Mouse (Mus musculus) stomach, embryonic 16.5 days (tissue): ENCODE data around the gene Adamtsl4. TPM values are rescaled to one million over a fixed set of nuclear protein-coding genes. Genes with fewer than 3 reads are reported as not detected.
A peak's percentile ranks its signal among the peaks of the same experiment; 100 is the strongest.
"Not testable (repeated sequence)": the region's sequence is repeated elsewhere in the genome, so short reads cannot be mapped to it uniquely, and the experiment has no call there.

ENCODE experiments used
- ATAC-seq: fragments of 200-750 bp; cut with Nextera tagmentation; 2 replicates; pipeline ENCODE4 v1.8.0; 2017; ENCODE audit warnings: moderate number of reproducible peaks, moderate TSS enrichment; ENCODE audit not compliant: insufficient read depth, low FRiP score
- H3K27ac ChIP-seq: fragments of 300-500 bp; sonication (generic); 2 replicates; pipeline ENCODE4 v1.5.1; 2014; ENCODE audit warnings: low read length
- H3K27me3 ChIP-seq: fragments of 300-500 bp; sonication (generic); 2 replicates; pipeline ENCODE4 v1.6.1; 2014; ENCODE audit warnings: low read length, control low read depth, mixed read lengths; ENCODE audit not compliant: control insufficient read depth, insufficient read depth
- H3K36me3 ChIP-seq: fragments of 300-500 bp; sonication (generic); 2 replicates; pipeline ENCODE4 v1.6.1; 2014; ENCODE audit warnings: low read length; ENCODE audit not compliant: control insufficient read depth, insufficient read depth
- H3K4me1 ChIP-seq: fragments of 300-500 bp; sonication (generic); 2 replicates; pipeline ENCODE4 v1.6.1; 2014; ENCODE audit warnings: low read length, control low read depth, mixed read lengths; ENCODE audit not compliant: control insufficient read depth, insufficient read depth
- H3K4me2 ChIP-seq: fragments of 300-500 bp; sonication (generic); 2 replicates; pipeline ENCODE4 v1.6.1; 2014; ENCODE audit warnings: low read depth, low read length, mixed read lengths
- H3K4me3 ChIP-seq: fragments of 300-500 bp; sonication (generic); replicated peaks from 2 replicates; pipeline ENCODE4 v1.5.1; 2014; ENCODE audit warnings: mild to moderate bottlenecking, low read length
- H3K9ac ChIP-seq: fragments of 300-500 bp; sonication (generic); 2 replicates; pipeline ENCODE4 v1.6.1; 2014; ENCODE audit warnings: low read length
- H3K9me3 ChIP-seq: fragments of 300-500 bp; sonication (generic); replicated peaks from 2 replicates; pipeline ENCODE4 v1.6.1; 2016; ENCODE audit warnings: low read length, control low read depth; ENCODE audit not compliant: control insufficient read depth
- WGBS: fragments of 180-500 bp; shearing (Covaris S2); extraction: QIAGEN DNeasy Blood & Tissue Kit; methylation state at CpG from one replicate; pipeline ENCODE4 v1.1.7; 2014; 5-methylcytosine and 5-hydroxymethylcytosine counted together
- polyA plus RNA-seq: library from polyadenylated mRNA; unstranded; fragments of >200 nt; fragmentation: Nextera tagmentation; extraction: Ambion mirVana; gene quantifications from 2 replicates; pipeline ENCODE4 v1.2.1, GENCODE M21; 2015

Gene Adamtsl4
- polyA plus RNA-seq, 1 experiment from 2014 or later, result 13.3 TPM

- Histone ChIP-seq H3K27me3 (no peaks in the 10 kb centered on the region), H3K36me3 (no peaks in the 10 kb centered on the region), H3K9ac (peak overlapping the region; percentile 54), H3K4me1 (peaks cover 53% of the 10 kb centered on the region), H3K9me3 (no peaks in the 10 kb centered on the region), H3K4me3 (no peak overlapping the region), H3K4me2 (peak overlapping the region; percentile 43), H3K27ac (peak overlapping the region; percentile 99)
- 3% methylated on average over 6 of the region's 6 CpGs for WGBS
- ATAC-seq, result peak; percentile 68
Measured at GRCm38 (mm10) chr3:95674812-95675211, 12.9 kb downstream of the Adamtsl4 start.

- Histone ChIP-seq H3K9me3 (no peaks in the 10 kb centered on the region), H3K4me2 (peak overlapping the region; percentile 43), H3K36me3 (no peaks in the 10 kb centered on the region), H3K4me3 (peak overlapping the region; percentile 2; the same call in 1 of the 2 replicates), H3K4me1 (peaks cover 55% of the 10 kb centered on the region), H3K9ac (peak overlapping the region; percentile 54), H3K27ac (peak overlapping the region; percentile 99), H3K27me3 (no peaks in the 10 kb centered on the region)
- 11% methylated on average over 2 of the region's 2 CpGs for WGBS
- ATAC-seq, result peak; percentile 84
Measured at GRCm38 (mm10) chr3:95674236-95674635, 13.5 kb downstream of the Adamtsl4 start.

DNA sequence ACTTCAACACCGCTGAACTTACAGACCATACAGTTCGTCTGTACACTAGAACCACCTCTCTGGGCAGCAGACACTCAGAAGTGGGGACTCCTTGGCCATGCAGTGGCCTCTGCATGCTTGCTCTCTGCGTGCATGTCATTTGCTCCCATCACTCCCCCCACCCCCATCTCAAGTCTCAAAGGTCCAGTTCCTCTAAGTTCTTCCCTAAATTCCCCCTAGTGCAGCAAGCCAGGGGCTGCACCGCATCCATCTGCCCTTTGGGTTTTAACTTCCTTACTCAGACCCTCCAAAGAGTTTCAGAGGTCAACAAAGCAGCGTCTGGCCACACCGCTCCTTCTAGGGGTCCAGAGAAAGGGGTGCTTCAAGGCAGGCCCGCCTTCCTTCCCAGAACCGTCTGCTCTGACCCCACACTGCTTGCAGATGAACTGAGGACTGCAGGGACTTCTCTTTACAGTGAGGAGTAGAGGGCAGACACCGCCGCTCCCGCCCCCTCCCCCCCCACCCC is 14.0 kb downstream of the Adamtsl4 start:
- ATAC-seq, result no peak; the same call in 1 of the 2 replicates

DNA sequence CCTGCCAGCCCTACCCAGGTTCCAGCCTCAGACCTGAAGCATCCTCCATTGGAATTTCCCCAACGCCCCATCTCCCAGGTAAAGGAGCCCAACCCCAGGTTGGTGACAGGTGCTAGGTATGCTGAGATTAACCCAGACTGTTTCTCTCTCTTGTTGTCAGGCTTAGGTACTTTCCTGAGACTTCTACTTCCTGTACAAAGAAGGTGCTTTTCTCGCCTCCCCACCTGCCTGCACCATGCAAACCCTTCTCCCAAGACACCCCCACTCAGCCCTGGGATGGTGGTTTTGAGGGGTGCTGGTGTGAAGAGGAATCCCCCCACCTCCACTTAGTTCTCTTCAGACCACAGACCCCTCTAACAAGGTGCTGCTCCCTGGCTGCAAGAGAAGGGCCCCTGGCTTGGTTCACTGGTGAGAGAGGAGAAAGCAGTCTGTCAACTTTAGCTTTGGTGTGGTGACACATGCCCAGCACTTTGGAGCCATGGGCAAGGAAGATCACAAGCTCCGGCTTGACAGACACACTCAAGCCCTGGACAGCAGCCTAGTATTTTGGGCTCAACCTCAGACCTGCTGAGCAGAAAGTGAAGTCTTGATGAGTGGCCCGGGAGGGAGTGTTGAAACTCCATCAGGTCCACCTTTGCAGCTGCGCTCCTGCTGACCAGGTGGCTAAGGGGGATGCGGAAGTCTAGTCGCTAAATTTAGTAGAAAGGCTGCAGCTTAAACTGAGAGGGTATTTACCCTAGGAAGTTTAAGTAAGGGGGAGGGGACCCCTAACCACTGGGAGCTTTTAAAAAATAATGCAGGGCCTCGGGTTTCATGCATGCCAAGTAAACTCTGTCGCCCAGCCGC is 14.6 kb downstream of the Adamtsl4 start:
- Histone ChIP-seq H3K9me3 (no peaks in the 10 kb centered on the region), H3K4me3 (no peak overlapping the region), H3K9ac (peak overlapping the region; percentile 54), H3K27ac (peak overlapping the region; percentile 99), H3K36me3 (no peaks in the 10 kb centered on the region), H3K4me1 (peaks cover 63% of the 10 kb centered on the region), H3K27me3 (no peaks in the 10 kb centered on the region), H3K4me2 (peak overlapping the region; percentile 43)
- no peak for ATAC-seq
- 23% methylated on average over 10 of the region's 10 CpGs for WGBS

More for the DNA sequence above, 14.0 kb downstream of the Adamtsl4 start:
- Histone ChIP-seq H3K27me3 (no peaks in the 10 kb centered on the region), H3K4me1 (peaks cover 57% of the 10 kb centered on the region), H3K9ac (peak overlapping the region; percentile 54), H3K36me3 (no peaks in the 10 kb centered on the region), H3K27ac (peak overlapping the region; percentile 99), H3K4me2 (peak overlapping the region; percentile 43), H3K9me3 (no peaks in the 10 kb centered on the region), H3K4me3 (peak overlapping the region; percentile 2; the same call in 1 of the 2 replicates)
- 11% methylated on average over 11 of the region's 11 CpGs for WGBS

DNA sequence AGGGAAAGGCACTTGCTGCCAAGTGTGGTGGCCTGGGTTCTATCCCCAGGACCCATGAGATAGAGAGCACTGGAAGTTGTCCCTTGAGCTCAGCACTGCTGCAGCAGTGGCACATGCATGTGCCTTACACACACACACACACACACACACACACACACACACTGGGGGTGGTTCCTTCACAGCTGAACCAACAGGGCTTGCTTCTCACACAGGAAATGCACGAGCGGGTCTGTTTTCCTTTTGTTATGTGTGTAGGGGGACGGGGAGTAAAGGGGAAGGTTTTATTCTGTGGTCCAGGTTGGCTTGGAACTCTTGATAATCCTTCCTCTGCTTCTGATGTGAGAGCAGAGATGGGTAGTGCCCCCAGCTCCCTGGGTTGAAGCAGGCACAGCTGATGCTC is 15.3 kb downstream of the Adamtsl4 start:
- Histone ChIP-seq H3K27ac (peak overlapping the region; percentile 99), H3K9ac (peak overlapping the region; percentile 54), H3K4me2 (0 out of 2 replicates have a peak overlapping the region, but pooled peaks have one; percentile 43), H3K36me3 (no peaks in the 10 kb centered on the region), H3K4me1 (peaks cover 70% of the 10 kb centered on the region), H3K4me3 (no peak overlapping the region), H3K9me3 (no peaks in the 10 kb centered on the region), H3K27me3 (no peaks in the 10 kb centered on the region)
- ATAC-seq, result no peak
- WGBS, result 17% methylated on average over 3 of the region's 3 CpGs

DNA sequence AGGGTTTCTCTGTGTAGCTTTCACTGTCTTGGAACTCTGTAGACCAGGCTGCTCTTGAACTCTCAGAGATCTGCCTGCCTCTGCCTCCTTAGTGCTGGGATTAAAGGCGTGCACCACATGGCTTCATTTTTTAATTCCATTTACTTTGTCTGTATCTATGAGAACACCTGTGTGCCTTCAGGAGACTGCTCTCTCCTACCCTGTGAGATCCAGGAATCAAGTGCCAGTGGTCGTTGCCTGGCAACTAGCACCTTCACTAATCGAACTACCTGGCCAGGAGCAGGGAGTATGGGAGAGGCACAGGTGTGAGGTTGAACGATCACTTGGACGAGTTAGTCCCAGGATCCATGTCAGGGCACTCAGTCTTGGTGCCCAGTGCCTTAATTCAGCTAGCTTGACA is 16.5 kb downstream of the Adamtsl4 start:
- WGBS, result 72% methylated on average over 5 of the region's 5 CpGs

DNA sequence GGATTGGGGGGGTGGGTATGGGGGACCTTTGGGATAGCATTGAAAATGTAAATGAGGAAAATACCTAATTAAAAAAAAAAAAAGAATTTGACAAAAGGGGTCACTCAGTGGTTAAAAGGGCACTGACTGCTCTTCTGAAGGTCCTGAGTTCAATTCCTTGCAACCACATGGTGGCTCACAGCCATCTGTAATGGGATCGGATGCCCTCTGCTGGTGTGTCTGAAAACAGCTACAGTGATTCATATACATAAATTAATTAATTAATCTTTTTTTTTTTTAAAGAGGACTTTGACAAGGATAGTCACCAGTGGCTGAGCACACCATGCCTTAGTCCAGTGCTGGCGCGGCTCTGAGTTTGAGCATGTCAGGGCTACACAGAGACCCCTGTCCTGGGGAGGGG is 17.3 kb downstream of the Adamtsl4 start:
- H3K36me3 ChIP-seq, ATAC-seq, H3K4me2 ChIP-seq, H3K9me3 ChIP-seq, H3K9ac ChIP-seq, H3K27me3 ChIP-seq, H3K4me3 ChIP-seq, H3K27ac ChIP-seq: not testable (repeated sequence)
- H3K4me1 ChIP-seq, result peaks cover 73% of the 10 kb centered on the region
- WGBS, result 97% methylated on average over 3 of the region's 3 CpGs

More for the DNA sequence above, 16.5 kb downstream of the Adamtsl4 start:
- Histone ChIP-seq H3K4me2 (no peak overlapping the region), H3K36me3 (no peaks in the 10 kb centered on the region), H3K27ac (no peak overlapping the region; the same call in 1 of the 2 replicates), H3K9me3 (no peaks in the 10 kb centered on the region), H3K4me1 (peaks cover 76% of the 10 kb centered on the region), H3K4me3 (no peak overlapping the region), H3K27me3 (no peaks in the 10 kb centered on the region), H3K9ac (no peak overlapping the region)
- no peak for ATAC-seq

DNA sequence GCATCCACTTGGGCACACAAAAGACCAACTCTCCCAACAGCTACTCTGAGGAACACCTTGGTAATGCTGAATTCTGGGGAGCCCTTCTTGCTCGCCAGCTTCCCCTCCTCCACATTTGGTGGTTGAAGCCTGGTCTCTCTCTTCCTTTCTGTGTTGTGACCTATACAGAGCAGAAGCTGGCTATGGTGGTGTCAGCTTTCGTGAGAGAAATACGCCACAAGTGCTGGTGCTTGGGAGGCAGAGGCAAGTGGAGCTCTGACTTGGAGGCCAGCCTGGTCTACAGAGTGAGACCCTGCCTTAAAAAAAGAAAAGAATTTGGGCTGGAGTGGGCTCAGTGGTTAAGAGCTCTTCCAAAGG is 18.4 kb downstream of the Adamtsl4 start:
- no peak overlapping the region for H3K4me2 ChIP-seq
- peaks cover 11% of the 10 kb centered on the region for H3K36me3 ChIP-seq
- peak overlapping the region; percentile 68 for H3K27ac ChIP-seq
- 89% methylated on average over 3 of the region's 3 CpGs for WGBS
- no peak overlapping the region for H3K9ac ChIP-seq
- H3K27me3 ChIP-seq, result no peaks in the 10 kb centered on the region
- H3K9me3 ChIP-seq, result no peaks in the 10 kb centered on the region
- no peak overlapping the region for H3K4me3 ChIP-seq
- H3K4me1 ChIP-seq, result peaks cover 68% of the 10 kb centered on the region
- no peak for ATAC-seq

DNA sequence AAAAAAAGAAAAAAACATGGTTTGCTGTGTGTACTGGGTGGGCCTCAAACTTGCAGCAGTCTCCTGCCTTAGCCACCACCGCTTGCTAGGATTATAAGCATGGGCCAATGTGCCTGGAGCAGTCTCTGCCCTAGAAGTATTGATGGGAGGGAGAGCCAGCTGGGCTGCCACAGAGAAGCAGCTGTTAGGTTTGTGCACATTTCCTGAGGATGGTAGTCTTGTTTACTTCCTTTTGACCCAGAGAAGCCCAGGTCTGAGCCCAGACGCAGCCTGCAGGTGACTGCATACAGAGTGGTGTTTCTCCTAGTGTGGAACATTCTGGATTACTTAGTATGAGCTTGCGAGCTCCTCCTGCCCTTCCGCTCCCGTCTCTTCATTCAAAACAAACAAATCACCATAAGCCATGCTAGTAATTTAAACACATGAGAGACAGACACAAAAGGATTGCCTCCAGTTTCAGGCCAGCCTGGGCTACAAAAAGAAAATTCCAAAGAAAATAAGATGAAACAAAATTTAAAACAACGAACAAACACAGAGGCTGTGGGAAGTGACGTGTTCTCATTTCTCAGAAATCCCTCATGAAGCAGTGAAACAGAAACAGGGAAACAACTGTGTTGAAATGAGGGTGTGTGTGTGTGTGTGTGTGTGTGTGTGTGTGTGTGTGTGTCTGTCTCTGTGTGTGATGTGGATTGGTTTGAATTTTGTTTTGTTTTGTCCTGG is 19.0 kb downstream of the Adamtsl4 start:
- H3K27ac ChIP-seq, result peak overlapping the region; percentile 96
- no peaks in the 10 kb centered on the region for H3K27me3 ChIP-seq
- no peak for ATAC-seq
- H3K9ac ChIP-seq, result peak overlapping the region; percentile 14
- H3K9me3 ChIP-seq, result no peaks in the 10 kb centered on the region
- no peak overlapping the region for H3K4me3 ChIP-seq
- H3K4me1 ChIP-seq, result peaks cover 69% of the 10 kb centered on the region
- 48% methylated on average over 7 of the region's 7 CpGs for WGBS
- 0 out of 2 replicates have a peak overlapping the region, but pooled peaks have one; percentile 37 for H3K4me2 ChIP-seq
- peaks cover 12% of the 10 kb centered on the region for H3K36me3 ChIP-seq
